Mouse (Mus musculus) liver, embryonic 11.5 days (tissue): ENCODE measurements around the gene Grk6. TPM values are rescaled to one million over a fixed set of nuclear protein-coding genes. Genes with fewer than 3 reads are reported as not detected.

Source experiments
- ATAC-seq: fragments of 200-750 bp; cut with Nextera tagmentation; replicated peaks from 2 replicates; pipeline ENCODE4 v1.8.0; 2017; ENCODE audit warnings: moderate number of reproducible peaks, mild to moderate bottlenecking, moderate TSS enrichment, moderate library complexity; ENCODE audit not compliant: low FRiP score
- DNase-seq: peaks from one replicate; pipeline ENCODE4 v3.0.0-alpha.2; 2017; ENCODE audit warnings: low spot score
- H3K27ac ChIP-seq: fragments of 300-500 bp; sonication (generic); 2 replicates; pipeline ENCODE4 v1.5.1; 2014; ENCODE audit warnings: mild to moderate bottlenecking, low read depth, low read length, control low read depth
- H3K27me3 ChIP-seq: fragments of 300-500 bp; sonication (generic); replicated peaks from 2 replicates; pipeline ENCODE4 v1.6.1; 2014; ENCODE audit warnings: low read length, mixed read lengths; ENCODE audit not compliant: control insufficient read depth, insufficient read depth
- H3K36me3 ChIP-seq: fragments of 300-500 bp; sonication (generic); 2 replicates; pipeline ENCODE4 v1.6.1; 2014; ENCODE audit warnings: mild to moderate bottlenecking, low read length, moderate library complexity, mixed read lengths; ENCODE audit not compliant: control insufficient read depth, insufficient read depth
- H3K4me1 ChIP-seq: fragments of 300-500 bp; sonication (generic); replicated peaks from 2 replicates; pipeline ENCODE4 v1.6.1; 2014; ENCODE audit warnings: low read length, mixed read lengths; ENCODE audit not compliant: control insufficient read depth, insufficient read depth
- H3K4me2 ChIP-seq: fragments of 300-500 bp; sonication (generic); 2 replicates; pipeline ENCODE4 v1.6.1; 2014; ENCODE audit warnings: mild to moderate bottlenecking, control low read depth, moderate library complexity
- H3K4me3 ChIP-seq: fragments of 300-500 bp; sonication (generic); 2 replicates; pipeline ENCODE4 v1.5.1; 2014; ENCODE audit warnings: low read depth, low read length, control low read depth
- H3K9ac ChIP-seq: fragments of 300-500 bp; sonication (generic); 2 replicates; pipeline ENCODE4 v1.6.1; 2014; ENCODE audit warnings: low read depth, low read length, control low read depth
- H3K9me3 ChIP-seq: fragments of 300-500 bp; sonication (generic); 2 replicates; pipeline ENCODE4 v1.6.1; 2016; ENCODE audit warnings: low read length, inconsistent platforms, mixed read lengths; ENCODE audit not compliant: control insufficient read depth
- WGBS: fragments of 180-500 bp; shearing (Covaris S2); extraction: QIAGEN DNeasy Blood & Tissue Kit; methylation state at CpG from one replicate; pipeline ENCODE4 v1.1.7; 2014; 5-methylcytosine and 5-hydroxymethylcytosine counted together
- polyA plus RNA-seq: library from polyadenylated mRNA; unstranded; fragments of >200 nt; fragmentation: Nextera tagmentation; extraction: Ambion mirVana; gene quantifications from 2 replicates; pipeline ENCODE4 v1.2.1, GENCODE M21; 2014

Grk6 gene
- polyA plus RNA-seq, 1 experiment from 2014 or later = 45.8 TPM

GRCm38 (mm10) chr13:55496661-55497060 lies 51.8 kb downstream of the Grk6 start:
- Histone ChIP-seq H3K4me2 (no peak overlapping the region), H3K4me1 (0 out of 2 replicates have a peak, but pooled peaks cover 2% of the 10 kb centered on the region), H3K9ac (no peak overlapping the region), H3K27ac (no peak overlapping the region), H3K36me3 (peaks cover 12% of the 10 kb centered on the region; the same call in 1 of the 2 replicates), H3K9me3 (no peaks in the 10 kb centered on the region), H3K4me3 (no peak overlapping the region), H3K27me3 (0 out of 2 replicates have a peak, but pooled peaks cover 10% of the 10 kb centered on the region)
- ATAC-seq (no peak), DNase-seq (no peak)
- 86% methylated on average over 6 of the region's 6 CpGs for WGBS

GRCm38 (mm10) chr13:55498906-55499305 lies 54.0 kb downstream of the Grk6 start:
- H3K27me3 ChIP-seq = 0 out of 2 replicates have a peak, but pooled peaks cover 7% of the 10 kb centered on the region
- H3K9ac ChIP-seq = no peak overlapping the region
- DNase-seq = no peak
- H3K27ac ChIP-seq = no peak overlapping the region
- H3K9me3 ChIP-seq = no peaks in the 10 kb centered on the region
- no peak overlapping the region for H3K4me2 ChIP-seq
- H3K4me1 ChIP-seq = 0 out of 2 replicates have a peak, but pooled peaks cover 2% of the 10 kb centered on the region
- H3K36me3 ChIP-seq = peaks cover 16% of the 10 kb centered on the region
- ATAC-seq = no peak
- 70% methylated on average over 11 of the region's 11 CpGs for WGBS
- no peak overlapping the region for H3K4me3 ChIP-seq

GRCm38 (mm10) chr13:55500575-55500974 lies 55.7 kb downstream of the Grk6 start:
- H3K27ac ChIP-seq = no peak overlapping the region

GRCm38 (mm10) chr13:55502405-55502804 lies 57.5 kb downstream of the Grk6 start:
- no peak overlapping the region for H3K27ac ChIP-seq

More at GRCm38 (mm10) chr13:55500575-55500974, 55.7 kb downstream of the Grk6 start:
- Histone ChIP-seq H3K4me1 (no peaks in the 10 kb centered on the region), H3K36me3 (peaks cover 19% of the 10 kb centered on the region), H3K27me3 (0 out of 2 replicates have a peak, but pooled peaks cover 3% of the 10 kb centered on the region), H3K9me3 (no peaks in the 10 kb centered on the region), H3K9ac (no peak overlapping the region), H3K4me3 (no peak overlapping the region), H3K4me2 (no peak overlapping the region)
- ATAC-seq (no peak), DNase-seq (no peak)
- 71% methylated on average over 10 of the region's 10 CpGs for WGBS

GRCm38 (mm10) chr13:55504390-55504789 lies 59.5 kb downstream of the Grk6 start:
- Histone ChIP-seq H3K9me3 (no peaks in the 10 kb centered on the region), H3K27ac (no peak overlapping the region), H3K4me1 (no peaks in the 10 kb centered on the region), H3K36me3 (peaks cover 26% of the 10 kb centered on the region), H3K4me3 (no peak overlapping the region), H3K27me3 (no peaks in the 10 kb centered on the region), H3K9ac (no peak overlapping the region), H3K4me2 (no peak overlapping the region)
- ATAC-seq (no peak), DNase-seq (no peak)
- 85% methylated on average over 5 of the region's 5 CpGs for whole genome bisulfite sequencing

More at GRCm38 (mm10) chr13:55502405-55502804, 57.5 kb downstream of the Grk6 start:
- Histone ChIP-seq H3K4me1 (no peaks in the 10 kb centered on the region), H3K27me3 (no peaks in the 10 kb centered on the region), H3K4me2 (no peak overlapping the region), H3K9me3 (no peaks in the 10 kb centered on the region), H3K4me3 (no peak overlapping the region), H3K9ac (no peak overlapping the region), H3K36me3 (peaks cover 36% of the 10 kb centered on the region)
- ATAC-seq (no peak), DNase-seq (no peak)
- WGBS = 86% methylated on average over 8 of the region's 8 CpGs

- no peak overlapping the region for H3K27ac ChIP-seq
- H3K36me3 ChIP-seq = peaks cover 28% of the 10 kb centered on the region
- no peak overlapping the region for H3K4me3 ChIP-seq
- H3K4me2 ChIP-seq = no peak overlapping the region
- H3K4me1 ChIP-seq = peaks cover 11% of the 10 kb centered on the region
- 91% methylated on average over 9 of the region's 9 CpGs for WGBS
- no peak overlapping the region for H3K9ac ChIP-seq
- H3K27me3 ChIP-seq = no peaks in the 10 kb centered on the region
- ATAC-seq (no peak), DNase-seq (no peak)
- H3K9me3 ChIP-seq = no peaks in the 10 kb centered on the region
Measured at GRCm38 (mm10) chr13:55505810-55506209, 60.9 kb downstream of the Grk6 start.

GRCm38 (mm10) chr13:55506697-55507096 lies 61.8 kb downstream of the Grk6 start:
- H3K9me3 ChIP-seq = no peaks in the 10 kb centered on the region
- H3K9ac ChIP-seq = no peak overlapping the region
- peaks cover 28% of the 10 kb centered on the region for H3K36me3 ChIP-seq
- H3K4me2 ChIP-seq = no peak overlapping the region
- H3K4me1 ChIP-seq = peaks cover 20% of the 10 kb centered on the region
- DNase-seq (no peak), ATAC-seq (no peak)
- no peaks in the 10 kb centered on the region for H3K27me3 ChIP-seq
- 91% methylated on average over 10 of the region's 10 CpGs for WGBS
- H3K27ac ChIP-seq = no peak overlapping the region
- H3K4me3 ChIP-seq = no peak overlapping the region

GRCm38 (mm10) chr13:55507877-55508276 lies 63.0 kb downstream of the Grk6 start:
- Histone ChIP-seq H3K4me1 (peaks cover 29% of the 10 kb centered on the region), H3K27me3 (no peaks in the 10 kb centered on the region), H3K9me3 (no peaks in the 10 kb centered on the region), H3K36me3 (peaks cover 28% of the 10 kb centered on the region), H3K4me3 (no peak overlapping the region), H3K4me2 (no peak overlapping the region), H3K27ac (no peak overlapping the region), H3K9ac (no peak overlapping the region)
- ATAC-seq (no peak), DNase-seq (no peak)
- WGBS = 60% methylated on average over 11 of the region's 11 CpGs

- 92% methylated on average over 10 of the region's 10 CpGs for WGBS
- no peak overlapping the region for H3K4me3 ChIP-seq
- ATAC-seq = no peak
Measured at GRCm38 (mm10) chr13:55508531-55508930, 63.7 kb downstream of the Grk6 start.

More at GRCm38 (mm10) chr13:55508531-55508930, 63.7 kb downstream of the Grk6 start:
- Histone ChIP-seq H3K27me3 (no peaks in the 10 kb centered on the region), H3K9ac (no peak overlapping the region), H3K9me3 (no peaks in the 10 kb centered on the region), H3K4me1 (peaks cover 29% of the 10 kb centered on the region), H3K27ac (no peak overlapping the region), H3K4me2 (no peak overlapping the region), H3K36me3 (peaks cover 24% of the 10 kb centered on the region)
- no peak for DNase-seq
